Mouse (Mus musculus) cortical plate, adult 2 months (tissue): ENCODE measurements around the gene Cntfr. TPM values are rescaled to one million over a fixed set of nuclear protein-coding genes. Genes with fewer than 3 reads are reported as not detected.
A peak's percentile ranks its signal among the peaks of the same experiment; 100 is the strongest.
"Not testable (repeated sequence)": the region's sequence is repeated elsewhere in the genome, so short reads cannot be mapped to it uniquely, and the experiment has no call there.

Experiments
- H3K27ac ChIP-seq: fragments of 200-500 bp; 2 replicates; pipeline ENCODE4 v1.5.1; 2012; ENCODE audit warnings: low read length, control low read depth, inconsistent platforms; ENCODE audit not compliant: insufficient read depth
- H3K4me1 ChIP-seq: fragments of 200-500 bp; 2 replicates; pipeline ENCODE4 v1.6.1; 2011; ENCODE audit warnings: low read length; ENCODE audit not compliant: control insufficient read depth, insufficient read depth
- H3K4me3 ChIP-seq: fragments of 200-500 bp; 2 replicates; pipeline ENCODE4 v1.5.1; 2011; ENCODE audit warnings: mild to moderate bottlenecking, low read length, control low read depth; ENCODE audit not compliant: insufficient read depth
- CTCF ChIP-seq: fragments of 200-500 bp; IDR thresholded peaks from 2 replicates; pipeline ENCODE4 v1.5.1; 2011; ENCODE audit warnings: mild to moderate bottlenecking, control low read depth, low read length; ENCODE audit not compliant: insufficient read depth; ENCODE audit errors: extremely low read depth
- POLR2A ChIP-seq: fragments of 200-500 bp; IDR thresholded peaks from 2 replicates; pipeline ENCODE4 v1.6.1; 2011; ENCODE audit warnings: mild to moderate bottlenecking, low read length, control low read depth; ENCODE audit not compliant: insufficient read depth; ENCODE audit errors: extremely low read depth
- polyA plus RNA-seq: library from polyadenylated mRNA; depleted of rRNA; stranded (reverse); fragments of >200 nt; gene quantifications from 2 replicates; pipeline ENCODE4 v1.2.3, GENCODE M21; 2012

Cntfr gene
- polyA plus RNA-seq, 1 experiment = 67.8 TPM

GRCm38 (mm10) chr4:41712421-41713196 is 15.7 kb upstream of the Cntfr start:
- peaks cover 4% of the 10 kb centered on the region; the same call in 1 of the 2 replicates for H3K4me1 ChIP-seq
- TF ChIP-seq CTCF = no peak
- no peak for TF ChIP-seq POLR2A
- H3K27ac ChIP-seq = no peak overlapping the region; the same call in 1 of the 2 replicates
- H3K4me3 ChIP-seq = peak overlapping the region; percentile 85

- peaks cover 6% of the 10 kb centered on the region; the same call in 1 of the 2 replicates for H3K4me1 ChIP-seq
- TF ChIP-seq CTCF (no peak), POLR2A (no peak)
- H3K4me3 ChIP-seq = peak overlapping the region; percentile 85; the same call in 1 of the 2 replicates
- no peak overlapping the region for H3K27ac ChIP-seq
These were observed 15.0 kb upstream of the Cntfr start for GRCm38 (mm10) chr4:41711705-41712375.

- Histone ChIP-seq H3K4me1 (peaks cover 7% of the 10 kb centered on the region; the same call in 1 of the 2 replicates), H3K27ac (no peak overlapping the region), H3K4me3 (no peak overlapping the region)
- TF ChIP-seq POLR2A = no peak
- TF ChIP-seq CTCF = no peak
These were observed 13.3 kb upstream of the Cntfr start for GRCm38 (mm10) chr4:41710229-41710628.

GRCm38 (mm10) chr4:41708192-41708745 is 11.4 kb upstream of the Cntfr start:
- TF ChIP-seq POLR2A = no peak
- peak; percentile 15; the same call in 1 of the 2 replicates for TF ChIP-seq CTCF
- H3K27ac ChIP-seq = no peak overlapping the region
- no peak overlapping the region for H3K4me3 ChIP-seq
- peaks cover 7% of the 10 kb centered on the region; the same call in 1 of the 2 replicates for H3K4me1 ChIP-seq

GRCm38 (mm10) chr4:41707011-41707535 is 10.2 kb upstream of the Cntfr start:
- Histone ChIP-seq H3K4me1 (peaks cover 5% of the 10 kb centered on the region; the same call in 1 of the 2 replicates), H3K27ac (no peak overlapping the region), H3K4me3 (no peak overlapping the region)
- no peak for TF ChIP-seq POLR2A
- peak; percentile 67 for TF ChIP-seq CTCF

GRCm38 (mm10) chr4:41705922-41706754 is 9.2 kb upstream of the Cntfr start:
- H3K4me3 ChIP-seq = no peak overlapping the region
- no peak overlapping the region for H3K27ac ChIP-seq
- no peak for TF ChIP-seq CTCF
- no peak for TF ChIP-seq POLR2A
- H3K4me1 ChIP-seq = 0 out of 2 replicates have a peak, but pooled peaks cover 3% of the 10 kb centered on the region

GRCm38 (mm10) chr4:41704651-41705050 is 7.8 kb upstream of the Cntfr start:
- Histone ChIP-seq H3K4me3 (no peak overlapping the region), H3K4me1 (0 out of 2 replicates have a peak, but pooled peaks cover 3% of the 10 kb centered on the region), H3K27ac (no peak overlapping the region)
- no peak for TF ChIP-seq POLR2A
- TF ChIP-seq CTCF = no peak

- H3K27ac ChIP-seq, H3K4me3 ChIP-seq, H3K4me1 ChIP-seq: not testable (repeated sequence)
These were observed 5.3 kb upstream of the Cntfr start for GRCm38 (mm10) chr4:41702226-41702625.

GRCm38 (mm10) chr4:41700224-41700623 is 3.3 kb upstream of the Cntfr start:
- H3K4me3 ChIP-seq, H3K27ac ChIP-seq, H3K4me1 ChIP-seq: not testable (repeated sequence)

GRCm38 (mm10) chr4:41699783-41700182 is 2.9 kb upstream of the Cntfr start, which contains the start of gene Il11ra1:
Gene Il11ra1, plus strand, starts transcription at chr4:41699989.
- not testable (repeated sequence) for H3K4me3 ChIP-seq, H3K27ac ChIP-seq, H3K4me1 ChIP-seq

GRCm38 (mm10) chr4:41698421-41699016 is 1.6 kb upstream of the Cntfr start:
- H3K4me3 ChIP-seq, H3K27ac ChIP-seq, H3K4me1 ChIP-seq: not testable (repeated sequence)

GRCm38 (mm10) chr4:41696452-41696851 is 437 bp downstream of the Cntfr start:
- H3K27ac ChIP-seq, H3K4me1 ChIP-seq, H3K4me3 ChIP-seq: not testable (repeated sequence)

GRCm38 (mm10) chr4:41695800-41696199 is 1.1 kb downstream of the Cntfr start:
- H3K4me1 ChIP-seq, H3K27ac ChIP-seq: not testable (repeated sequence)
- 0 out of 2 replicates have a peak overlapping the region, but pooled peaks have one; percentile 20 for H3K4me3 ChIP-seq

- H3K4me1 ChIP-seq, H3K27ac ChIP-seq, H3K4me3 ChIP-seq: not testable (repeated sequence)
These were observed 3.4 kb downstream of the Cntfr start for GRCm38 (mm10) chr4:41693511-41693910.
